Mouse (Mus musculus) layer of hippocampus, adult 11-12 months (tissue): ENCODE measurements at regions not wholly inside any gene's neighbourhood (a gene's known extent, or its start where the extent isn't known, plus 50 kb on each side); places are given as distances from the start of the nearest gene placed in this dataset.

Experiments
- DNase-seq: peaks from one replicate; pipeline ENCODE4 v3.0.0; 2022; ENCODE audit warnings: low spot score

DNA sequence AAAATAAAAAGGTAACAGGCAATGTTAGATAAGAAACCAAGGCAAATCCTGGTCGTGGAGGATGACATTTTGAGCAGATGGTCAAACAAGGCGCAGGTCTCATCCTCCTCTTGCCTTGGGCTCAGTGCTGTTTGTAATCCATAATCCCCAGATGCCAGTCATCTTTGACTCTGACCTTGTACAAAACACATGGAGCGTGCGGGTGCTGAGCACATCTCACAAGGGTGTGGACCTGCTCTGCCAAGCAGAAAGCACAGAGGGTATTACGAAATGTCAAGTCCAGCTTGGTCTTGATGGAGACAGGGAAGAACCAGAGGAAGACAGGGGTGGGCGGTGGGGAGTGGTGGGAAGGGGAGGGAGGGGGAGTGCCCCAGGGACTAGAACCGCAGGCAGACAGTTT is 116.9 kb upstream of the Auts2 start:
- no peak for DNase-seq

DNA sequence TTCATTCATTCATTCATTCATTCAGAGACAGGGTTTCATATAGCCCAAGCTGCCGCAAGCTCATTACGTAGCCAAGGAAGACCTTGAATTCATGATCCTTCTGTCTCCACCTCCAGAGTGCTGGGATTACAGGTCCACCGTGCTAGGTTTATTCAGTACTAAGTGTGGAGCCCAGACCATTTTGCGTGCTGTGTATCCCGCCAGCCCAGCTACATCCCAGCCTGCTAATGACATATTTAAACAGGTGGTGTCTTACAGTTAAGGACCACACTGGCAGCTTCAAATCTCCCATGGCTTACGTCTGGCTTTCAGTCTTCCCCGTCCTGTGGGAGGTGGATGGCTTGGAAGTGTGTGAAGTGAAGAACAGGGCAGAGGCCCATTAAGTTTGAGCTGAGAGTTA is 111.2 kb upstream of the Auts2 start:
- DNase-seq = no peak

DNA sequence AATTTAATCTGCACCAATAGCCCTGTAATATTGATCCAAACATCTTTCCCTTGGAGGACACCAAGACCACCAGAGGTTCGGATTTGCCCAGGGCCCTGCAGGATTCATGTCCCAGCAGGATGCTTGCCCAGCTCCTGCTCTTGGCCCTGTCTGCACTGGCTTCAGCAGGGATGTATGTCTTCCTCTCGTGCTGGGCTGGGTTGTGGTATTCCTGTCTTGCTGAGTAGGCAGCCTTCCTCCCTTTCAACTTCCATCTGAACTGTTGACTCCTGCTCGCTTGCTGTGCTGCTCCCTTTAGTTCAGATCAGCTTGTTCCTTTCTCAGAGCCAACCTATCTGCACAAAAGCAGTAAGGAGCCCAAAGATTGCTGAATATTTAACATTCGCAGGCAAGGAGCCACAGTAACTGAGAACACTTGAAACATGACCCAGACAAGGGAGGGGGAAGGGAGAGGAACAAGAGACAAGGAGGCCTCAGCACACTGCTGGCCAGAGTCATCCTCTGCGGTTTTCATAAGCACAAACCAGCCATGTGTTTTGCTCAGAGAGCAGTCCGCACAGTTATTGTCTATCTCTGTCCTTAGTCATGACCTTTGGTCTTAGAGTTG is 110.7 kb upstream of the Auts2 start:
- DNase-seq = no peak

DNA sequence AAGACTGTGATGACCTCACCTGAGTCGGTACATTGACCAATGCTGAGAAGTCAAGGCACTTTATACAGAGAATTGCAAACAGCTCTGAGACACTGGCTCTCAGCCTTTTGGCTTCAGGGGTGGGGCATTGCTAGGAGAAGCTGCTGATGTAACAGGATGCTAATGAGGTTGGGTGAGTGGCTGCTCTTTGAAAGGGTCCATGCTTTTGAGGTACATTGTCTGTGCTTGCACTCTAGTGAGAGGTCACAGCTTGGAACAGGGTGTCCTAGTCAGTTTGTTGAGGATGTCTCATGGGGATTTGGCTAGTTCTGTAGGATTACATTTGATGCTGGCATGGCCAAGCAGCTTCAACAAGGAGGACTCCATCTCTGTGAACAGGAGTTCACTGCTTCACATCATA is 109.1 kb upstream of the Auts2 start:
- no peak for DNase-seq

DNA sequence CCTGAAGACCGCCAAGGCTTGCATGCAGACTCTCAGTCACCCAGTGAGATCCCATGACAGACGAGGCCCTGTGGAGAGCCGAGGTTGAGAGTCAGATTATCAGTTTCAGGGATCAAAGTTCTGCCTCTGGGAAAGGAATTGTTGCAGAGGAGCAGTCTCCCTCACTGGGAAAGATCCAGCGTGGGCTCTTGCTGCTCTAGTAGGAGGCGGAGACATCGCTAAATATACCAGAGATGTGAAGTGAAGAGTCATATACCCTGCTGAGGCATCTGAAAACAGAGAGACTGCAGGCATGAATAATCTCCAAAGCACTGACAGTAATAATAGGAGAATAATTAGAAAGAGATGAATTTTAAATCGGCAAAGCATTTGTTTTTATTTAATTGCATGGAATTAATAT is 106.6 kb upstream of the Auts2 start:
- no peak for DNase-seq

DNA sequence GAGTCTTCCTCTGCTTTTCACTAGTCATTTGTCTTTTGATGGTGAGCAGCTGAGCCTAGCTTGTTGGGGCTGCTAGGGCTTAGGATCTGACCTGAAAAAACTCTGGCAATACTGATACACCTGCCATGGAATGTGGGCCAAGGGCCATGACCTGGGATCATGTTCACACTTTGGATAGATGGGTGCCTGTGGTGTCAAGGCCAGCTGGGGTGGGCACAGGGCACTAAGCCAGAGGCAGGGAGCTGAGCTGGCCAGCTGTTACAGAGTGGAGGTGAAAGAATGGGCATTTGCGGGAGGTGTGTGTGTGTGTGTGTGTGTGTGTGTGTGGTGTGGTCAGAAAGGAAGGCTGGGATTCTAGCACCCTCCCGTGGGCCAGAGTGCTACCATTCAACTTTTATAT is 105.6 kb upstream of the Auts2 start:
- DNase-seq = no peak

DNA sequence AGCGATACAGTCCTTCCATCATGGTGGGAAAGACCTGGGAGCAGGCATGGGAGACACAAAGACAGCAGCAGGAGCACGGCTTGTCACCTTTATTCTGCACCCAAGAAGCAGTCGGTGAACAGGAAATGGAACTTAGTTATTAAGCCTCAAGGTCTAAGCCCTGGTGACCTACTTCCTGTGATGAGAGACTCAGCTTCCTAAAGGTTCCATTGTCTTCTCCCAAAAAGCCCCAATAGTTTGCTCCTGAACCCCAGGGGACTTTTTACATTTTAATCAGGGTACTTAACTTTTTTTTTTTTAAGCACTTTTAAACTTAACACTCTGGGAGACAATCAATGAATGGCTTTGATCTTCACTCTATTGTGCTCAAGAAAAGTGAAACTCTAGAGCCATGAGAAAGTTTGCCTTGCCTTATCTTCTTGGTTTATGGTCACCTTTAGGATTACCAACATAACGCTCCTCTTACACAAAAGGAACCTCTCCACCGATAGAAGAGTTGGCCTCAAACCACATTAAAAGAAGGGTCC is 101.6 kb upstream of the Auts2 start:
- DNase-seq = no peak

DNA sequence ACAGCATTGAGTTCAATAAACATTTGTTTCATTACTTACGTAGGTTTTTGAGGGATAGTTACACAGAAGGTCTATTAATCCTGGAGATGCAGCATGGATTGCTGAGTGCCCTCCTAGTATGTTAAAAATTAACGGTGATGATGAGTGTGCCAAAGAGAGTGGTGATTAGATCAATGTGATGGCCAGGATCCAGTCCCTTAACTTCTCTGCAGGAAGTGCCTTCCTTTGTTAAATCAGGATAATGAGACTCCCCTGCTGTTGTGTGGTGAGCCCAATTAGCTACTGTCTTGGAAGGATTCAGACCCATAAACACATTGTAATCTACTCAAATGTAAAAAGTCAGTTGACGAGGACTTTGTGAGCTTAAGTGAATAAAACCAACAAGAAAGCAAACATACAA is 100.1 kb upstream of the Auts2 start:
- DNase-seq = no peak

DNA sequence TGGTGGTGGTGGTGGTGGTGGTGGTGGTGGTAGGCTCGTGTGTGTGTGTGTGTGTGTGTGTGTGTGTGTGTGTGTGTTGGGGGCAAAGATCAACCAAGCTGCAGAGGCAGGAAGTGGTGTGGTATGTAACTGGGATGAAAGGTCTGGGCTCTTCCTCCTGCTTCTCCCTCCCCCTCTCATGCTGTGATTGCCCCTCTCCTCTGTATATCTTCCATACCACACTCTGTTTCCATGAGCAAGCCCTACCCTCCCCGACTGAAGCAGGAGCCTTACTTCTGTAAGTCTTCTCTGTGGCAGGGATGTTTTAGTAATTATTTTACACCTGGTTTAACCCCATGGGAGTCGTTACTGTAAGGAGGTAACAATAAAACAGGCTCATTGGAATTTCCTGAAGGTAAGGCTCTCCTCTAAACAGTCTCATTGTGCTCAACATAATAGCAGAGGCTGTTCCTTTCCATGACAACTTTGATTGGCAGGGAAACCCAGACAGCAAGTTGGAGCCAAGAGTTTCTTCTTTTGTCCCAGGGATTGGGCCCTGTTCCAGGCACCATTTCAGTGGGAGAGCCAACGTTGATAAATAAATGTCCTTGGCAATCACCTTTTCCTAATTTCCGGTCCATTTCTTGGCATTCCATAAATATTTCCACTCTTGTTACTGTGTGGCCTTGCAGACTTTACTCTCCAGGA is 90.2 kb upstream of the Auts2 start:
- no peak for DNase-seq

DNA sequence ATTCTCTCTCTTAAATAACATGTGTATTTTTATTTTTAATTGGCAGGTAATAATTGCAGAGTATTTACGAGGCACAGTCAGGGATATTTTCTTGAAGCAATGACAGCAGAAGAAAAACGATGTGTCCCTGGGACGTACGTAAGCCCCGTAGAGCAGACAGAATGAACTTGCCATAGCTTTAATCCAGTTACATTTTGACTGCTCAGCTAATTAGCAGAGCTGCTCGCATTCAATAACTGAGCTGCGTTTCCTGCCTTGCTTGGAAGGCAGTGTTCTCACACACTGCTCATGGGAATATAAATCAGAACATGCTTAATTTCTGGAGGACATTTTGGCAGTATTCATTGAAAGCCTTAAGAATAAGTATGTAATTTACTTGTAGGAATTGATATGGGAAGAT is 78.6 kb upstream of the Auts2 start:
- no peak for DNase-seq

DNA sequence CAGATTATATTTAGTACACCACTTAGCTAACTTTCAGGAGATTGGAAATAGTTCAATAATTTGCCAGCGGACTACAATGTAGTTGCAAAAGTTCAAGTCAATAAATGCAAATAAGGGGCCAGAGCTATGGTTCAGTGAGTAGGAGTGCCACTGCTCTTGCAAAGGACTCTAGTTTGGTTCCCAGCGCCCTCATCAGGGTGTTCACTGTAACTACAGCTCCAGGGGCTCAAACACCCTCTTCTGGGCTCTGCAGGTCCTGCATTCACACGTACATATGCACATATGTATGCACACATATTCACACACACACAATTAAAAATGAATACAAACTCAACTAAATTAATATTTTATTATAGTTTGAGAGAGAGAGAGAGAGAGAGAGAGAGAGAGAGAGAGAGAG is 74.1 kb upstream of the Auts2 start:
- DNase-seq = no peak

DNA sequence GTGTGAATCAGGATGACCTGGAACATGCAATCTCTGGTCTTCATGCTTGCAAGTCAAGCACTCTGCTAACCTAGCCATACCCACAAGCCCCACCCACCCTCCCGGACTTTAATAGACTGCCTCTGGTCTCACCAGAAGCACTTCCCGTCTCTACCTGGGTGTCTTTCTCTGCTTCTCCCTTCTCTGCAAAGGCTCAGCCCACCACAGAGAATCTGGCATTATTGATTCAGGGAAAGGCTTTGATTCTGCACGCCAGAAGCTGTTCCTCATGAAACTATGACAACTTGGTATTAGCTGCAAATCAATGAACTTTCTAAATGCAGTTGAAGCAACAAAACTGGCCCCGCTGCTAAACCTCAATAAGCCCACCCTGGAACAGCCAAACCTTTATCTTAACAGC is 66.1 kb upstream of the Auts2 start:
- no peak for DNase-seq

DNA sequence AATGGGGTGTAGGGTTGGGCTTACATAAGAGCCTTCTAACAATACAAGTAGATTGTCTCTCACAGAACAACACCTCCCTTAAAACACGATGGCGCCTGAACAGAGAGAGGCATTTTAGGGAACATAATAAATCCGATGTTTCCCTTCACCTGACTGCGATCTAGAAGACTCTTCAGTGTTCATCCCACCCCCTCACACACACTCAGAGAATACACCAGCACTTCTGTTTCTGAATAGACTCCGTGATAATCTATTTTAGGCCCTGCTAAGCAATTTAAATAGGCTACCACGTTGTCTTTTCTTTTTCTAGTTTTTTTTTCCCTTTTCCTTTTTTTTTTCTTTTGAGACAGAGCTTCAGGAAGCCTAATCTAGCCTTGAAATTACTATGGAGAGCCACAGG is 63.1 kb upstream of the Auts2 start:
- DNase-seq = no peak

DNA sequence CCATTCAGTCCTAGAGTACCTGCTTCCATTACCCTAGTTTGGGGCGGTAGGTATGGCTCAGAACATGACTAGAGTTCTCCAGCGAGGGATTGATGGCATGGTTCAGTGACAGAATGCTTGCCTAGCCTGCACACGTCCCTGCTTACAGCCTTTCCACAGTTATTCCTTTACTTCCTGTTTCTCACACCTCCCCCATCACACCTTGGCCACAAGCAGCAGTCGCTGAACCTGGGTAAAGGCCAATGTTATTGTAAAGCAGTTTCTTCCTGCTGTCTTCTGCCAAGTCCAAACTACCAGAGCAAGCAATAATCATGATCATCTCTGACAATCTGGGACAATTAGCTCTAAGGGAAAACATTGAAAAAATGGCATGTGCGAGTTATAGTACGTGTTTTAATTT is 51.7 kb upstream of the Auts2 start:
- no peak for DNase-seq
